Mouse (Mus musculus) naive thymus-derived CD4-positive, alpha-beta T cell, adult 2 months (primary cell): ENCODE measurements around the gene Ttc8.
"Not testable (repeated sequence)": the region's sequence is repeated elsewhere in the genome, so short reads cannot be mapped to it uniquely, and the experiment has no call there.

Experiments
- DNase-seq: peaks from one replicate; pipeline ENCODE4 v3.0.0-alpha.2; 2011; ENCODE audit warnings: low read depth

The Ttc8 gene

DNA sequence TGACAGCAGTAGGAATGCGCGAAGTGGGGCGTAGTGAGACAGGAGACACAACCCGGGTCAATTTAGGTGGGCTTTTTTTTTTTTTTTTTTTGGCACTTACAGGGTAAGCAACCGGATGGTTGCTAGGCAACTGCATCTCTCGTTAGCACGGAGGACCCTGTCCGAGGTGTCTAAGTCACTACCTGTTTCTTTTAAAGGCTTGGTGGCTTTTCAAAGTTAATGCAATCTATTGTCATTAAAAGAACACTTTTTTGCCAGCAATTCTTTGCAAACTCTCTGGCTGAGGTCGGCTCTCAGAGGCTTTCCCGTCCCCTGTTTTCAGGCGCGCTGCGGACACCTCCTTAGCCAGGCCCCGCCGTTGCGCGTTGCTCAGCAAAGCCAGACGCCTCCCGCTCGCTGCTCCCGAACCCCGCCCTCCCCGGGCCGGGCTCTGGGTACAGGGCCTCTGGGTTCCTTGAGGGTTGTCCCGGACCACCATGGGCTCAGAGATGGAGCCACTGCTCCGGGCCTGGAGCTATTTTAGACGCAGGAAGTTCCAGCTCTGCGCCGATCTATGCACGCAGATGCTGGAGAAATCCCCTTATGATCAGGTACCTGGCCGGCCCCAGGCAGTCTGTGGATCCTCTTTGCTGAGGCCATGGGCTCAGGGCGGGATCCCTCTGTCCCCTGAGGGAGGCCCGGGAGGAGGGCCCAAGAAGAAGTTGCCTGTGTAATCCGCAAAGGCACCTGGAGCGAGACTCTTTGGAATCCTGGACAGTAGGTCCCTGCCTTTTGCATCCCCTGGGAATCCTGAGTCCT, at the start of gene Ttc8:
Gene Ttc8 (plus strand): TSS at position 381 of the 798 bp plus-strand sequence.
- peak; percentile 84 for DNase-seq

DNA sequence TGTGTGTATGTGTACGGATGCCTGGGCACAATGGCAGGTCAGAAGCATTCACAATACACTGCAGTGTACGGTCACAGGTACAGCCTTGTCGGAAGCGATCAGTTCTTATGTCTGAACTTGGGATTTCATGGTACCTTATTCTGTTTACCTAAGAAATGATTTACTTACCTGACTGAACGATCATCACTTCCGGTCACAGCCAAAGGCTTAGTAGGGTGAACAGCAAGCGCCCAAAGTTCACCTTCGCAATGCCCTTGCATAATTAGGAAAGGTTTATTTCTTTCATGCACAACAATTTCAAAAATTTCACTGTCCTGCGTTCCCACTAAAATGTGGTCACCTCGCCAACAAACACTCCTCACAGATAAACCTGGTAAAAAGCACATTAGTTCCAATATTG, 47.5 kb upstream of the Ttc8 start:
- no peak for DNase-seq

DNA sequence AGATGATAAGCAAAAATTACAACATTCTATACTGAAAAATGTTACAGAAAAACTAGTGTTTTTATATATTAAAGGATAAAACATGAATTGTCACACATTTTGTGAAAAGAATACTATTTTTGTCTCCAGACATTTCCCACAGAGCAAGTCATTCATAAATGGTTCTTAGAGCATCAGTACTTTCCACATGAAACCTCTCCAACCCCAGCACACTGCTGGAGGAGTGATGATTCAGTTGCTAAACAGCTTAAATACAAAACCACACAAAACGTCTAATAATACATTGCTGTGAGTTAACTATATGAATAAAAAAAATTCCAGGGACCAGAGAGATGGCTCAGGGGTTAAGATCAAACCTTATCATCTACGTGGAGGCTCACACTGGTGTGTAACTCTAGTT, 45.2 kb upstream of the Ttc8 start:
- no peak for DNase-seq

DNA sequence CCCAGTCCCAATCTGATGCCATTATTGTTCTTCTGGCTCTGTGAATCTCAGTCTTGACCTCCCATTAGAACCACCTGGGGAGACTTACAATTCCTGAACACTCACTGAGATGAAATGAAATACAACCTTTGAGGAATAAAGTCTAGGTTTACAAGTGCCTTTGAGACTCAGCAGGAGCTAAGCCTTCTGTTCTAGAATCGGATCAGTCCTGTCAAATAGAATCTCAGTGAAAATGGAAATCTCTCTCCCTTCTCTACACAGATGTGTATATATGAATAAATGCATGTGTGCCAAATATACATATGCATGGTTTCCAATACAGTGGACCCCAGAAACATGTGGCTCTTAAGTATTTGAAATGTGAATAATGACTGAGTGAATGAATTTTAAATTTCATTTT, 41.7 kb upstream of the Ttc8 start:
- DNase-seq: no peak

DNA sequence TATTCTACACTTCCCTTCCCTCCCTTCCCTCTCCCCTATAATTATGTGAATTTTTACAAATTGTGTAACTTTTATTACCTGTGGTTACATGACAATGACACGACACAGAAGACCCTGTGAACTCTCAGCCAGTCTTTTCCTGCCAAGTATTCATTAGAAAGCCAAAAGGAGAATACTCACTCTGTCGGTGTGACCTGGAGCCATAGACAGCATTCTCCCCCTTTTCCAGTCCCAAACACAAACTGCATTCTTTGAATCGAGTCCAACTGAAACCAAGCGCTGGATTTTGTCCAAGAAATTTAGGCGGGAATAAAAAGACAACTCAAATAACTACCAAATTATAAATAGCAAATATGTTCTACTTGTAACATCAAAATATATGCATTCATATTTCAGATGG, 38.6 kb upstream of the Ttc8 start:
- DNase-seq: no peak

DNA sequence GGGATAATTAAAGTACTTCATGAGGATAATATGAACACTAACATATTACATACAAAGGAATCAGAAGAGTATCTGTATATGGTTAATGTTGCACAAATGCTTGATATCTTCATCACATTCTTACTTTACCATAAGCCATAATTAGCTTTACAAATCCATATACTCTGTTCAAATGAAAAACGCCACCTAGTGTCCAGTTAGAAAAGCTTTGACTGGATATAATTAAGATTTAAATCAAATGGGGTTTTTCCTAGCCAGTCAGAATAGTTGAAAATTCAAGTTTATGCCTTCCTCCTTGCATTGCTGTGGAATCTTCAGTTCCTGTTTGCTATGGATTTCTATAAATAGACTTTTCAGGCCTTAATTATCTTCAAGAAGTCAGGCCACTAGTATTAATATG, 35.9 kb upstream of the Ttc8 start:
- DNase-seq: peak; percentile 46

DNA sequence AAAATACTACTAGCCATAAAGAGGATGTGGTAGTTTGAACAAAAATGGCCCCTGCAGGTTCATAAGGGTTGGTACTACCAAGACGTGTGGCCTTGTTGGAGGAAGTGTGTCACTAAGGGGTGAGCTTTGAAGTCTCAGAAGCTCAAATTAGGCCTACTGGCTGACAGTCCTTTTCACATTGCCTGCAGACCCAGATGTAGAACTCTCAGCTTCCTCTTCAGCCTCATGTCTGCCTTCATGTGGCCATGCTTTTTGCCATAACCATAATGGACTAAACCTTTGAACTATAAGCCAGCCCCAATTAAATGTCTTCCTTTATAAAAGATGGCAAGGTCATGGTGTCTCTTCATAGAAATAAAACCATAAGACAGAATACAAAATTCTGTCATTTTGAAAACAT, 23.6 kb upstream of the Ttc8 start:
- DNase-seq: peak; percentile 35

DNA sequence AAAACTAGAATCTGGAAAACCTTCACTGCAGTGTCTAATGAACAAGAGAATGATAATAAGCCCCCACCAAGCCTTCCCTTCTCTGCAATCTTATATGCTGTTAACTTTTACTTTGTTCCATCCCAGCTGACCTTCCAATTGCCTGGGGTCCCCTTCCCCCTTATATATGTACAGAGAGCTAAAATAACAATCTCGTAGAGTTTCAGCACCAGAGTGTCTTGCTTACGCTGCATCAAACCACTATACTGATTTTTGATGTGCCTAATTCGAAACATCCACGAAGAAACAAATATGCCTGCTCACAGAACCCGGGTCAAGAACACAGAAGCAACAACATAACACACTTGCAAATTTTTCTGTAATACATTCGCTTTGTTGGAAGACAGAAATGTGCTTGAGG, 20.7 kb upstream of the Ttc8 start:
- DNase-seq: no peak

DNA sequence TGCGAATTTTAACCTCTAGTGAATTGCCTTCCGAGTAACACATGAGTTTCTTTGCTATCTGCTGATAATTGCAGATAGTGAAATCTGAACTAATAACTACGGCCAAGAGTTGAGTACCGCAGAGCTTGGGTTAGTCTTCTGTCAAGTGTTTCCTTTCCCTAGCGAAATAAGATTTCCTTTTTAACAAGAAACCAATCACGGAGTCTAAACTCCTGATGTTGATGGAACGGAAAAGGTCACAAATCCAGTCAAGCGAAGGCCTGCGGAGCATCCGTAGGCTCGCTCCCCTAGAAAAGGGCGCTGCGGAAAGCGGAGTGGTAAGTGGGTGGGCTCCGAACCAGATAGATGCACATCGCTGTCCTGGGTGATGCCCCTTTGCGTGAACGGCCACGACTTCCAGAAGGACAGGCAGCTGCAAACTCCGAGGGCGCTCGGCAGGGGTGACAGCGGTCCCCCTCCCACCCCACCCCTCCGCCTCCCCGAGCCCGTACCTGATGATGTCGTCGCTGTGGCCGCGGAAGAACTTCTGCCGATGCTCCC, 20.0 kb upstream of the Ttc8 start:
- peak; percentile 57 for DNase-seq

DNA sequence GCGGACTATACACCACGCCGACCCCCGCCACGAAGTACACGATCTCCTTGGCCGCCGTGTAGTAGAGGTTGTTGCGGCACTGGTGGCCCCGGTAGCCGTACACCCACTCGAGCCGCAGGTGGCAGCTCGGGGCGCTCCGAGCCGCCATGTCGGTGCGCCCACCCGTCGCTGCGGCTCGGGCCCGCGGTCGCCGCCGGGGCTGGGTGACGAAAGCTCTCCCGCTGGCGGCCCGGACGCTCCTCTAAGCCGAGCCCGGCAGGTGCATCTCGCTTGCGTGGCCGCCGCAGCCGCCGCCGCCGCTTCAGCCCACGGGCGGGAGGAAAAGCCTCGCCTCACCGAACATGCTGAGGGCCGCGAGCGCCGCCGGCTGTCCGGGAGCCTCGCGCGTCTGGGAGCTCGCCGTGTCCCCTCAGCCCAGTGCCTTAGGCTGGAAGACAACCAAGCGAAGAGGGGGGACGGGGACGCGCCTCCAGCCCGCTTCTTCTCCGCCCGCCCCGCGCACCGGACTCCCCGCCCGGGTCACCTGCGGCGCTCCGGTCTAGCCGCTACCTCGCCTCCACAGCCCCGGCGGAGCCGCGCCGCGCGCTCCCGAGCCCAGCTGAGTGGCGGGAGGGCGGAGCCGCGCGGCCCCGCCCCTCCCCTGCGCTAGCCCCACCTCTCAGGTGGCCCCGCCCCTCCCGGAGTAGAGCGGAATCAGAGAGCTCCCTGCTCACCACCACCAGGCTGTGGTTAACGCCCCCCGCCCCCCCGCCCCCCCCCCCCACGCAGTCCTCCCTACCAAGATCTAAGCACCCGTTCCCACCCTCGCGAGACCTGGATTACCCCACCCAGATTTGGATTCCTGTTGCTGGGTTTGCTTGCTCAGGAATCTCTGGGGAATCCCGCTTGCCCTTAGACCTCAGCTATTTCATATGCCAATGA, 19.2 kb upstream of the Ttc8 start, which contains the start of gene Eml5:
Gene Eml5 (minus strand): TSS at position 604 of the 921 bp plus-strand sequence.
- DNase-seq: peak; percentile 91

DNA sequence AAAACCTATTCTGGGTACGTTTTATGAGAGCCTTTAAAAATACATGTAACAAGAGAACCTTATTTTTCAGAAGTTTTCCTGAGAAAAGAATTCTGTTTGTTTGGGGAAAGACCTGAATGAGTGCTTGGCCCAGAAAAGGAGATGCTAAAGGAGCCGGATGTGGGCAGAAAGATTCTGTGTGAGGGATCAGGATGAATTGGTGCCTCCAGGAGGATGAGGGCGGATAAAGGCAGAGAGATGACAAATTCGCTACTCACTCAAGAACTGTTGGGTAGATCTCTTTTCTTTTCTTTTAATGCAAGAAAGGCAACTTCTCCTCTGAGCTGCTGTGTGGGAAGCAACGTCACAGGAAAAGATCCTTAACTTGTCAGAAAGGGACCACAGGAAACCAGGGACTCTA, 14.9 kb upstream of the Ttc8 start:
- DNase-seq: no peak

DNA sequence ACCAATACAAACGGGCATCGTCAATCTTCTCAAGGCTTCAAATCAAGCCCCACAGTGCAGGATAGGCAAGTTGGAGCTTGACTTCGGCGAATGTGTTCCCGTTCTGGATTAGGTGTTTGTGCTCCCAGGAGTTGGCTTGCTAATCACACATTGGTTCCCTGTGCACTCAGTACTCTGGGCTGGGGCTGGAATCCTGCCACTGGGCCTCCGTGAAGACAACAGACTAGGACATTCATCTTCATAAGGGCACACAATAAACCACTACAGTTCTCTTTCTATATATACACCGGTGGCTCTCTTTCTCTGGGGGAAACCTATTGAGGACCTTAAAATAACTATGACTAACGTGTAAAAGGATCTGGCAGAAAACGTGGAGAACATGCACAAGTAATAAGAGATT, 10.3 kb upstream of the Ttc8 start:
- DNase-seq: no peak

DNA sequence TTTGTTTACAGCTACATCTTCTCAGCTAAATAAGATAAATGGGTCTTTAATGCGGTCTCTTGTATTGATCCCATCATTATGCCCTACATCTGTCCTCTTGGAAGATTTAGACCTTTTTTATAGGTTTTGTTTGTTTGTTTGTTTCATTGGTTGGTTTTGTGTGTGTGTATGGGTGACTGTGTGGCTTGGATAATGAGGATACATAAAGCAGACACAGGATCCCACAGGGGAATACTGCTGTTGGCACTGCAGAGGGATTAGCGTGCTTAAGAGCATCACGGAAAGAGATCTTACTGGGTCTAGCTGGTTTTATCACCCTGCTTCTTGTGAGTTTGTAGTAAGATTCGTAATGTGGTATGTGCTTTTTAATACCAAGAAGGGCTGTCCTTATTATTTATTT, 10.8 kb downstream of the Ttc8 start:
- DNase-seq: no peak

DNA sequence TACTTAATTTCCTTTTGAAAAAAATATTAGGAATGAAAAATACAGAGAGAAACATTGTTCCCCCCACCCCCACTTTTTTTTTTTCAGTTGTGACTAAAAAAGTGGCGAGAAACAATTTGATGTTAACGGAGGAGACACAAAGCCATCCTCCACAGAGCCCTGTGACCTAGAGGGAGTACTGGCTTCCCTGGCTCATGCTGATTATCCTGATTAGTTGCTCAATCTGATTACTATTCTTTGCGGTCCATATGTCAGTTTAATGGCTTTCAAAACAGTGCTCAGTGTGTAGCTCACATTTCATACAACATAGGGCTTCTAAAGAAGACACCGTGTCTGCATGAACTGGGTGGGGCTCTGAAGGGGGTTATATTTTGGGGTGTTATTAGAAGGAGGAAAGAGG, 12.1 kb downstream of the Ttc8 start:
- DNase-seq: no peak

DNA sequence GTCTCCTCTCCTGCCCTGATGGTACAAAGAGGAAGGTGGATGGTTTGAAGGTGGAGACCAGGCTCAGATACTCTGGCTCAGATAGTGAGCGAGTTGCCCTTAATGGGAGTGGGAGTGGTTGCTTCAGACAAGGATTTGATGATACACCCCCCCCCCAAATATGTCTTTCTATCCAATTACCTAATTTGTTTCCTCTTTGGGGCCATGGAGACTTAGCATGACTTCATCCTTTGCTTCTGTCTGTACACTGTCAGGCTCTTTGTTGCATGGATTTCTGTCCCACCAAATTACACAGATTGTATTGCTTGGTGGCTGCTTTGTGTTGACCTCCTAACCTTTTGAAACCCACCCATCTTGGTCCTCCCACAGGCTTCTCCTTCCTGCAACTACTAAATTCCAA, 12.5 kb downstream of the Ttc8 start:
- no peak for DNase-seq

DNA sequence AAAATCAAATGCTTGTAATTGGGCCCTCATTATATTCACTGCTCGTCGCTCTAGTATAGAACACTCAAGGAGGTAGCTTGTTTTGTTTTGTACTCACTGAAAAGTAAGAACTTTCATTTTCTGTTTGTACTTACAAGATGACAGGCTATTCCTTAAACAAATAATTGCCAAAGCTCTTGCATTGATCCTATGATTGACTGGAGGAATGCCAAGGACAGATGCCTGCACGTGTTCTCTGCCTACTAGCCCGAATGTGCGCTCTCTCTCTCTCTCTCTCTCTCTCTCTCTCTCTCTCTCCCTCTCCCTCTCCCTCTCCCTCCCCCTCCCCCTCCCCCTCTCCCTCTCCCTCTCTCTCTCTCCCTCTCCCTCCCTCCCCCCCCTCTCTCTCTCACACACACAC, 30.9 kb downstream of the Ttc8 start:
- not testable (repeated sequence) for DNase-seq

DNA sequence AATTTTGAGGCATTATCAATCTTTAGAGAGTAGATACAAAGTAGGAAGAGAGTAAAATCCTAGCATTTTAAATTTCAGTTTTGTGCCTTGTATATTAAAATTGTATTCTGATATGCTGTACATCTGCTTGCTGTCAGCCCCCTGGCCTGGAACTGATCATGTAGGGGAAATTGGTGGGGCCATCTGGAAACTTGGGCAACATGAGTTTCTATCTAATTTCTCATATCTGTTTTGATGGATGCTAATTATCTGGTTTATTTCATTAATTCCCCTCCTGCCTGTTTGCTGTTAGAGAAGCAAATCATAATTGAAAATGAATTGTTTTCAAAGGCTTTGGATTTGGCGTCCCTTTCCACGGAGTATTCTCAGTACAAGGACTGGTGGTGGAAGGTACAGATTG, 36.6 kb downstream of the Ttc8 start:
- DNase-seq: no peak

DNA sequence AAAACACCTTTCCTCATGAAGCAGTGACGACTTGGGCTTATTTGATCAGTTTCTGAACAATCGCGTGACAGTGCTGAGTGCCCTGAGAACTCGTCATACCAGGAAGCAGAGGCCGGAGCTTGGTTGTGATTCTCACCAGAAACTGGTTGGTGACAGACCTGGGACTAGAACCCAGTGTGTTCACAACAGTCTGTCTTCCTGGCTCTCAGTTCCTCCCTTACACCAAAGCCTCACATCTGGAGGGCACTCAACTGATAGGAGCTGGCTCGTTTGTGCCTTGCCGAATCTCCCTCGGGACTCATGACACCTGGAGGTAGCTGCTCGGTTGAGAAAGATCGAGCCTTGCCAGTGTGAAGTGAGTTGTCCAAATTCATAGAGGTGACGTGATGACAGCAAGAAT, 37.1 kb downstream of the Ttc8 start:
- no peak for DNase-seq

DNA sequence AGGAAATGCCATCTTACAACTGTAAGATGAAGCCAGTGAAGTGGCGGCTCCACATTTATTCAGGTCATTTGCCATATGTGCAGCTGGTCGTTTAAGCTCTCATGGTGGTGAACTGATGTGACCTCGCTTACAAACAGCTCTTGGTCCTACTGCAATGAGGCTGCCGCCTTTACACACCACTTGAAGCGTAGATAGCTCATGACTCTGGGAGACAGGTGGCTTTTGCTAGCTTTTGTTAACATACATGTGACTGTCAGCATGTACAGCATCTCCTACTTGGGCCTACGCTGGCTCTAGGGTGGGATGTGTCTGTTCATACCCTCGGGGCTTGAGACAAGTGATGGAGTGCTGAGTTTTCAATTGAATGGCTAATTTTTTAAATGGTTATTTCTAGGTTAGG, 40.6 kb downstream of the Ttc8 start:
- DNase-seq: no peak

DNA sequence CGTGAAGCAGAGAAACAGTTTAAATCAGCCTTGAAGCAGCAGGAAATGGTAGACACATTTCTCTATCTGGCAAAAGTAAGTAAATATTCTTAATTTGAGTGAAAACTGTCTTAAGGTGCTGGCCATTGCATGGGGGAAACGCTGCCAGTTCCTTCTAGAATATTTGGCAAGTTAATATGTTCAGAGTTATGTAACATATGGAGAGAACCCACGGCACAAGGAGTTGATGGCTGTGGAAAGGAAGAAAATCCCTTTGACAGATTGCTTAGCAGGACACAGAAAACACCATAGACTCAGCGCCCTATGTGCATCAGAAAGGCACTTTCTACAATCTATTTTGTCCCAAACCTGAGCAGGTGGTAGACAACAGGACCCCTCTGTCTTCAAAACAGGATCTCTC, 41.0 kb downstream of the Ttc8 start:
- DNase-seq: no peak

DNA sequence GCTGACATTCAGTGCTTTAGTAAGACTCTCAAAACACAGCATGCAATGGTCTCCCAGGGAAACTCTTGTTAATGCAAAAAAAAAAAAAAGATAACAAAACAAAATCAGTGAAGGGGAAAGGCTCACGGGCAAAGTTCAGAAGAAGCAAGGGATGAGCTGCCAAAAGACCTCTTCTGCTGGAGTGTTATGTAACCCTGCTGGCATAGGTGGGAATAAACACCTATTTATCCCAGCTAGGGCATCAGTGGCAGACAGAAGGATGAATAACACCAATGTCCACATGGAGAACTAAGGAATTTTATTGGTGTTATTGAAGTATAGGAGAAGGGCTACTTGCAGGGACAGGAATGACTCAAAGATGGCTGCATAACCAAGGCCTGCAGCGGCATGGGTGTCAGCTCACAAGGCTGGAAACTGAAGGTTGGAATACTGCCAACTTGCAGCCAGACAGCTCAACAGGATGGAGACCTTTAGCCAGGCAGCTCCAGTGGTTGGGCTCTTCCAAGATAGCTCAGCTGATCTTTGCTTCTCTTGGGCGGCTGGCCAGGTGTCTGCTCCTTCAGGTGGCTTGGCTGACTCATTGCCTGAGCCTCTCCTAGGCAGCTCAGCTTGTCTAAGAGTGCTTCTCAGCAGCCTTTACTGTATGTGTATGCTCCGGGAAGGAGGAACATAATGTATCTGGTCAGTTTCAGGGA, 45.2 kb downstream of the Ttc8 start:
- no peak for DNase-seq

DNA sequence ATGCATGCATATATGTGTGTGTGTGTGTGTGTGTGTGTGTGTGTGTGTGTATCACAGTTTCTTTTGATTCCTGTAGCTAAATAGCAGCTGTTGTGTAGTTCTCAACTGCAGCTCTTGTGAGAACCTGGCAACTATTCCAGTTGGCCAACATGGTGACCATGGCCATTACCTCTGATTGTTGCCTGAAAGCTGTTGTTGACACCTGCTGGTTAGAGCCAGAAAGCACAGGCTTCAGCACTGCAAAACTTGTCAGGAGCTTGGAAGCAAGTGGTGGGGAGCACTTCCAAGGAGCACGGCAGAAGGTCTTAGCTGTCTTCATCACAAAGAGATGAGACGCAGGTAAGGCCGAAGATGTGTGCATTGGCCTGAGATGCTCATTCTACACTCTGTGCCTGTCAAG, 51.9 kb downstream of the Ttc8 start:
- no peak for DNase-seq
